9 mouse cellular contexts compared by ENCODE assay signal in genomic region chr5:138848102-138848501, GRCm38 (mm10). TPM values are rescaled to one million over a fixed set of nuclear protein-coding genes. Genes with fewer than 3 reads are reported as not detected.
DNase-seq lines count a peak whose midpoint lies in the region; ATAC-seq and TF ChIP-seq lines count a peak whose summit lies in the region.
"Had no signal": no experiment of that assay in that cellular context is flagged by ENCODE, and none has a peak within 500 bp of the region (broad histone marks: within the 10 kb centered on the region; RNA-seq: fewer than 3 reads in every experiment).

No protein-coding gene starts in this region.

- no peaks in the 10 kb centered on the region for H3K9me3 ChIP-seq in hindbrain, embryonic 10.5 days
- H3K9me3 ChIP-seq in lung, postnatal 0 days (ENCODE audit: low read length) = no peaks in the 10 kb centered on the region

- no peak overlapping the region for H3K4me2 ChIP-seq in lung, postnatal 0 days (replicated peaks; ENCODE audit: low read depth, low read length)

- WGBS in hindbrain, embryonic 10.5 days = 6% methylated on average over 7 of the region's 7 CpGs
- 6% methylated on average over 7 of the region's 7 CpGs for WGBS in lung, postnatal 0 days

- DNase-seq in MEL-GATA-1-ER (ENCODE audit: extremely low read depth, low read depth) = peak; percentile 17
- DNase-seq in cerebellum, adult 8-10 months = peak; percentile 91
- DNase-seq in hindbrain, embryonic 10.5 days (ENCODE audit: low spot score) = peak; percentile 90
- peak; percentile 86 for DNase-seq in layer of hippocampus, adult 9-11 months
- peak; percentile 91 for DNase-seq in lung, postnatal 0 days (ENCODE audit: low spot score)
- DNase-seq in retina, adult 2 months (ENCODE audit: low read depth, low spot score) = peak; percentile 69
- peak; percentile 85 for DNase-seq in thymus, postnatal 25 days

- no peaks in the 10 kb centered on the region for H3K36me3 ChIP-seq in hindbrain, embryonic 10.5 days
- H3K36me3 ChIP-seq in lung, postnatal 0 days (ENCODE audit: insufficient read depth, low read length) = no peaks in the 10 kb centered on the region

- no peak for TF ChIP-seq EP300 in lung, postnatal 0 days (IDR thresholded peaks at IDR 0.05)

- H3K27ac ChIP-seq in hindbrain, embryonic 10.5 days = peak overlapping the region; percentile 53; the same call in 1 of the 2 replicates
- no peak overlapping the region for H3K27ac ChIP-seq in lung, postnatal 0 days (ENCODE audit: low read length)

- peak overlapping the region; percentile 25 for H3K4me3 ChIP-seq in hindbrain, embryonic 10.5 days
- no peak overlapping the region for H3K4me3 ChIP-seq in lung, postnatal 0 days (ENCODE audit: low read depth, low read length)
- H3K4me3 ChIP-seq: myocyte had no signal

- no peak overlapping the region for H3K9ac ChIP-seq in lung, postnatal 0 days (replicated peaks; ENCODE audit: low read depth)

- ATAC-seq in frontal cortex, adult (ENCODE audit: low TSS enrichment) = peak; percentile 92
- ATAC-seq in lung, postnatal 0 days = peak; percentile 72

- TF ChIP-seq CTCF in lung, postnatal 0 days (IDR thresholded peaks at IDR 0.05) = peak; percentile 98

- peaks cover 12% of the 10 kb centered on the region for H3K27me3 ChIP-seq in hindbrain, embryonic 10.5 days (ENCODE audit: insufficient read depth, poor library complexity, severe bottlenecking)
- no peaks in the 10 kb centered on the region; the same call in 1 of the 2 replicates for H3K27me3 ChIP-seq in lung, postnatal 0 days (replicated peaks; ENCODE audit: insufficient read depth, low read length)

- H3K4me1 ChIP-seq in hindbrain, embryonic 10.5 days (replicated peaks) = peaks cover 13% of the 10 kb centered on the region; the same call in 1 of the 2 replicates
- no peaks in the 10 kb centered on the region for H3K4me1 ChIP-seq in lung, postnatal 0 days (ENCODE audit: insufficient read depth, low read depth, low read length)

RNA-seq across cellular contexts. Expression of gene Gm5294, which starts 28.2 kb away (rescaled TPM):
- not detected in 2 replicates for polyA plus RNA-seq in hindbrain, embryonic 10.5 days (2016; fragmentation: Nextera tagmentation; extraction: Ambion mirVana)
- not detected in 2 replicates for polyA plus RNA-seq in lung, postnatal 0 days (2015; fragmentation: Nextera tagmentation; extraction: Ambion mirVana)
- polyA plus RNA-seq: myocyte had no signal

Comparison
In these comparisons a context has a peak if more than half of its experiments do, and no peak if none do; other contexts are left out.
1. DNase-seq: peak in every context shown above with its lines; median percentile 91 in cerebellum, adult 8-10 months; 91 in lung, postnatal 0 days; 90 in hindbrain, embryonic 10.5 days; 86 in layer of hippocampus, adult 9-11 months; 85 in thymus, postnatal 25 days; 69 in retina, adult 2 months; 17 in MEL-GATA-1-ER.